Mouse (Mus musculus): ENCODE measurements around the gene Sgta. TPM values are rescaled to one million over a fixed set of nuclear protein-coding genes. Genes with fewer than 3 reads are reported as not detected.

Gene Sgta
- polyA plus RNA-seq, 2 experiments = 38.4 to 43.8 TPM

DNA sequence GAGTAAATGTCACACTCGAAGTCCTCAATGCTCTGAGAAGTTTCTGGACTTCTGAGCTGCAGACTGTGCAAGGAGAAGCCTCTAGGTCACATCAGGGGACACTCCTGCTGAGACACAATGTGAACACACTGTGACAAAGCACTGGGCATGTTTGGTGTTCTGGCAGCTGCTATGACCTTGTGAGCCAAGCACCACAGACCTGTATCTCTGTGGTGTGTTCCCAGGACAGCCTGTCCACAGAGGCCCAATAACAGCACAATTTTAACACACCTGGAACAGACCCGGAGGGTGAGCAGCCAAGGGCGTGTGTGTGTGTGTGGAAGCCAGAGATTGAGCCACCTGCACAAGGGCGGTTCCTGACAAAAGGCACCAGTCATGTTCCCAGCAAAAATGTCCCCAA is 65.4 kb downstream of the Sgta start:
- no peak overlapping the region for H3K4me2 ChIP-seq (ENCODE audit: low read depth)
- H3K9ac ChIP-seq (replicated peaks) = no peak overlapping the region
- no peaks in the 10 kb centered on the region for H3K36me3 ChIP-seq (replicated peaks; ENCODE audit: control insufficient read depth, insufficient read depth, low read depth)
- no peak overlapping the region for H3K4me3 ChIP-seq (ENCODE audit: insufficient read depth in 1 of 2, low read depth in 2 of 2, low read length in 2 of 2)
- no peak overlapping the region for H3K27ac ChIP-seq
- H3K9me3 ChIP-seq (ENCODE audit: control insufficient read depth, low read length) = no peaks in the 10 kb centered on the region
- WGBS (ENCODE audit: insufficient replicate concordance) = 34% methylated on average over 4 of the region's 4 CpGs
- no peaks in the 10 kb centered on the region for H3K27me3 ChIP-seq (ENCODE audit: control insufficient read depth, insufficient read depth, low read length)
- no peak for DNase-seq (ENCODE audit: low read depth in 3 of 3, low spot score in 3 of 3)
- peaks cover under 1 to 1% of the 10 kb centered on the region in 2 experiments; a peak in 2 of 4 replicates for H3K4me1 ChIP-seq (replicated peaks; ENCODE audit: control insufficient read depth in 2 of 2, insufficient read depth in 2 of 2, low read length in 1 of 2)
- ATAC-seq (ENCODE audit: insufficient read depth) = no peak
- TF ChIP-seq CTCF (IDR thresholded peaks at IDR 0.05; ENCODE audit: low read depth) (no peak), EP300 (IDR thresholded peaks at IDR 0.05; ENCODE audit: low read depth) (no peak)

Small RNA genes lying within 50 kb of the gene (microRNA-seq; reads per million reads assigned to microRNA genes)
- gene Mir5615-1 = not detected
- not detected for gene Mir5615-2

Other genes with a start within 250 kb of the Sgta start
- gene Jsrp1, start 246.7 kb downstream of the Sgta start, polyA plus RNA-seq (2012; rRNA removed) = 0.15 TPM in 1 of 2 replicates, not detected in the other
- not detected in 2 replicates for gene Jsrp1, start 246.7 kb downstream of the Sgta start, polyA plus RNA-seq (2014; fragmentation: Nextera tagmentation; extraction: Ambion mirVana)
- 673 and 795 TPM in 2 replicates for gene Oaz1, start 233.5 kb downstream of the Sgta start, polyA plus RNA-seq (2012; rRNA removed)
- 1,285 and 1,384 TPM in 2 replicates for gene Oaz1, start 233.5 kb downstream of the Sgta start, polyA plus RNA-seq (2014; fragmentation: Nextera tagmentation; extraction: Ambion mirVana)
- gene Lingo3, start 216.1 kb downstream of the Sgta start, polyA plus RNA-seq (2012; rRNA removed) = 0.01 TPM in 1 of 2 replicates, not detected in the other
- 0.04 TPM in 1 of 2 replicates, not detected in the other for gene Lingo3, start 216.1 kb downstream of the Sgta start, polyA plus RNA-seq (2014; fragmentation: Nextera tagmentation; extraction: Ambion mirVana)
- 196 and 215 TPM in 2 replicates for gene Lsm7, start 205.0 kb downstream of the Sgta start, polyA plus RNA-seq (2012; rRNA removed)
- gene Lsm7, start 205.0 kb downstream of the Sgta start, polyA plus RNA-seq (2014; fragmentation: Nextera tagmentation; extraction: Ambion mirVana) = 178 and 181 TPM in 2 replicates
- 76.1 and 82.4 TPM in 2 replicates for gene Sppl2b, start 204.9 kb downstream of the Sgta start, polyA plus RNA-seq (2012; rRNA removed)
- 34.7 and 44.5 TPM in 2 replicates for gene Sppl2b, start 204.9 kb downstream of the Sgta start, polyA plus RNA-seq (2014; fragmentation: Nextera tagmentation; extraction: Ambion mirVana)
- 0.05 and 0.06 TPM in 2 replicates for gene Tmprss9, start 188.3 kb downstream of the Sgta start, polyA plus RNA-seq (2012; rRNA removed)
- gene Tmprss9, start 188.3 kb downstream of the Sgta start, polyA plus RNA-seq (2014; fragmentation: Nextera tagmentation; extraction: Ambion mirVana) = not detected in 2 replicates
- 114 and 145 TPM in 2 replicates for gene Timm13, start 159.2 kb downstream of the Sgta start, polyA plus RNA-seq (2012; rRNA removed)
- 201 and 208 TPM in 2 replicates for gene Timm13, start 159.2 kb downstream of the Sgta start, polyA plus RNA-seq (2014; fragmentation: Nextera tagmentation; extraction: Ambion mirVana)
- gene Lmnb2, start 141.9 kb downstream of the Sgta start, polyA plus RNA-seq (2012; rRNA removed) = 9.5 and 11.3 TPM in 2 replicates
- 2.8 and 3.2 TPM in 2 replicates for gene Lmnb2, start 141.9 kb downstream of the Sgta start, polyA plus RNA-seq (2014; fragmentation: Nextera tagmentation; extraction: Ambion mirVana)
- gene Gadd45b, start 130.1 kb downstream of the Sgta start, polyA plus RNA-seq (2012; rRNA removed) = 1.3 and 1.9 TPM in 2 replicates
- gene Gadd45b, start 130.1 kb downstream of the Sgta start, polyA plus RNA-seq (2014; fragmentation: Nextera tagmentation; extraction: Ambion mirVana) = 2.0 and 2.7 TPM in 2 replicates
- gene Gng7, start 45.2 kb downstream of the Sgta start, polyA plus RNA-seq (2012; rRNA removed) = 0.19 and 0.25 TPM in 2 replicates
- 0.23 and 0.33 TPM in 2 replicates for gene Gng7, start 45.2 kb downstream of the Sgta start, polyA plus RNA-seq (2014; fragmentation: Nextera tagmentation; extraction: Ambion mirVana)
- 0.05 TPM in 1 of 2 replicates, not detected in the other for gene Diras1, start 34.5 kb downstream of the Sgta start, polyA plus RNA-seq (2012; rRNA removed)
- gene Diras1, start 34.5 kb downstream of the Sgta start, polyA plus RNA-seq (2014; fragmentation: Nextera tagmentation; extraction: Ambion mirVana) = not detected in 2 replicates
- 4.2 and 4.4 TPM in 2 replicates for gene Slc39a3, start 22.8 kb downstream of the Sgta start, polyA plus RNA-seq (2012; rRNA removed)
- gene Slc39a3, start 22.8 kb downstream of the Sgta start, polyA plus RNA-seq (2014; fragmentation: Nextera tagmentation; extraction: Ambion mirVana) = 2.7 and 3.2 TPM in 2 replicates
- 20.5 and 21.7 TPM in 2 replicates for gene Thop1, start 9.9 kb upstream of the Sgta start, polyA plus RNA-seq (2012; rRNA removed)
- 15.0 and 17.7 TPM in 2 replicates for gene Thop1, start 9.9 kb upstream of the Sgta start, polyA plus RNA-seq (2014; fragmentation: Nextera tagmentation; extraction: Ambion mirVana)
- 10.9 and 11.0 TPM in 2 replicates for gene Creb3l3, start 38.7 kb upstream of the Sgta start, polyA plus RNA-seq (2012; rRNA removed)
- 16.8 and 20.1 TPM in 2 replicates for gene Creb3l3, start 38.7 kb upstream of the Sgta start, polyA plus RNA-seq (2014; fragmentation: Nextera tagmentation; extraction: Ambion mirVana)
- 56.0 and 60.3 TPM in 2 replicates for gene Map2k2, start 45.7 kb upstream of the Sgta start, polyA plus RNA-seq (2012; rRNA removed)
- 90.0 and 98.9 TPM in 2 replicates for gene Map2k2, start 45.7 kb upstream of the Sgta start, polyA plus RNA-seq (2014; fragmentation: Nextera tagmentation; extraction: Ambion mirVana)
- gene Zbtb7a, start 75.0 kb upstream of the Sgta start, polyA plus RNA-seq (2012; rRNA removed) = 15.2 and 16.3 TPM in 2 replicates
- 25.1 and 30.8 TPM in 2 replicates for gene Zbtb7a, start 75.0 kb upstream of the Sgta start, polyA plus RNA-seq (2014; fragmentation: Nextera tagmentation; extraction: Ambion mirVana)
- gene Pias4, start 107.7 kb upstream of the Sgta start, polyA plus RNA-seq (2012; rRNA removed) = 11.2 and 13.2 TPM in 2 replicates
- 14.9 and 19.0 TPM in 2 replicates for gene Pias4, start 107.7 kb upstream of the Sgta start, polyA plus RNA-seq (2014; fragmentation: Nextera tagmentation; extraction: Ambion mirVana)
- gene Eef2, start 116.5 kb upstream of the Sgta start, polyA plus RNA-seq (2012; rRNA removed) = 476 and 570 TPM in 2 replicates
- gene Eef2, start 116.5 kb upstream of the Sgta start, polyA plus RNA-seq (2014; fragmentation: Nextera tagmentation; extraction: Ambion mirVana) = 233 and 270 TPM in 2 replicates
- gene Dapk3, start 122.8 kb upstream of the Sgta start, polyA plus RNA-seq (2012; rRNA removed) = 16.6 and 17.6 TPM in 2 replicates
- 13.0 and 16.5 TPM in 2 replicates for gene Dapk3, start 122.8 kb upstream of the Sgta start, polyA plus RNA-seq (2014; fragmentation: Nextera tagmentation; extraction: Ambion mirVana)
- gene 4930442H23Rik, start 123.7 kb upstream of the Sgta start, polyA plus RNA-seq (2012; rRNA removed) = not detected in 2 replicates
- gene 4930442H23Rik, start 123.7 kb upstream of the Sgta start, polyA plus RNA-seq (2014; fragmentation: Nextera tagmentation; extraction: Ambion mirVana) = not detected in 2 replicates
- gene Nmrk2, start 141.9 kb upstream of the Sgta start, polyA plus RNA-seq (2012; rRNA removed) = not detected in 2 replicates
- gene Nmrk2, start 141.9 kb upstream of the Sgta start, polyA plus RNA-seq (2014; fragmentation: Nextera tagmentation; extraction: Ambion mirVana) = not detected in 2 replicates
- 0.01 and 0.14 TPM in 2 replicates for gene Atcay, start 170.7 kb upstream of the Sgta start, polyA plus RNA-seq (2012; rRNA removed)
- not detected in 2 replicates for gene Atcay, start 170.7 kb upstream of the Sgta start, polyA plus RNA-seq (2014; fragmentation: Nextera tagmentation; extraction: Ambion mirVana)
- 0.39 and 0.46 TPM in 2 replicates for gene Zfr2, start 173.0 kb upstream of the Sgta start, polyA plus RNA-seq (2012; rRNA removed)
- 0.21 and 0.38 TPM in 2 replicates for gene Zfr2, start 173.0 kb upstream of the Sgta start, polyA plus RNA-seq (2014; fragmentation: Nextera tagmentation; extraction: Ambion mirVana)
- gene Matk, start 192.8 kb upstream of the Sgta start, polyA plus RNA-seq (2012; rRNA removed) = 0.74 and 1.1 TPM in 2 replicates
- 1.3 and 1.6 TPM in 2 replicates for gene Matk, start 192.8 kb upstream of the Sgta start, polyA plus RNA-seq (2014; fragmentation: Nextera tagmentation; extraction: Ambion mirVana)
- 42.8 and 49.9 TPM in 2 replicates for gene Mrpl54, start 206.8 kb upstream of the Sgta start, polyA plus RNA-seq (2012; rRNA removed)
- gene Mrpl54, start 206.8 kb upstream of the Sgta start, polyA plus RNA-seq (2014; fragmentation: Nextera tagmentation; extraction: Ambion mirVana) = 113 and 120 TPM in 2 replicates
- gene Apba3, start 206.8 kb upstream of the Sgta start, polyA plus RNA-seq (2012; rRNA removed) = 14.3 and 14.6 TPM in 2 replicates
- 15.7 and 16.1 TPM in 2 replicates for gene Apba3, start 206.8 kb upstream of the Sgta start, polyA plus RNA-seq (2014; fragmentation: Nextera tagmentation; extraction: Ambion mirVana)
- gene Tjp3, start 231.4 kb upstream of the Sgta start, polyA plus RNA-seq (2012; rRNA removed) = 0.38 and 0.40 TPM in 2 replicates
- gene Tjp3, start 231.4 kb upstream of the Sgta start, polyA plus RNA-seq (2014; fragmentation: Nextera tagmentation; extraction: Ambion mirVana) = 0.20 and 0.37 TPM in 2 replicates
- gene Pip5k1c, start 232.8 kb upstream of the Sgta start, polyA plus RNA-seq (2012; rRNA removed) = 12.8 and 13.1 TPM in 2 replicates
- gene Pip5k1c, start 232.8 kb upstream of the Sgta start, polyA plus RNA-seq (2014; fragmentation: Nextera tagmentation; extraction: Ambion mirVana) = 10.5 and 12.5 TPM in 2 replicates